Mouse (Mus musculus) left cerebral cortex, adult 18-20 months (tissue): ENCODE results near the gene Prtn3. TPM values are rescaled to one million over a fixed set of nuclear protein-coding genes. Genes with fewer than 3 reads are reported as not detected.

Experiments used
- DNase-seq, 2 experiments: peaks; one replicate each; pipeline ENCODE4 v3.0.0; 2021 to 2022; ENCODE audit warnings: low spot score in 2 of 2, mixed read lengths in 1 of 2
- total RNA-seq, 2 experiments: library from RNA; stranded (reverse); gene quantifications; 2 replicates each; pipeline ENCODE4 v1.2.3; 2021

Prtn3 gene
- total RNA-seq, 2 experiments from 2014 or later = 2.2 to 2.3 TPM

DNA sequence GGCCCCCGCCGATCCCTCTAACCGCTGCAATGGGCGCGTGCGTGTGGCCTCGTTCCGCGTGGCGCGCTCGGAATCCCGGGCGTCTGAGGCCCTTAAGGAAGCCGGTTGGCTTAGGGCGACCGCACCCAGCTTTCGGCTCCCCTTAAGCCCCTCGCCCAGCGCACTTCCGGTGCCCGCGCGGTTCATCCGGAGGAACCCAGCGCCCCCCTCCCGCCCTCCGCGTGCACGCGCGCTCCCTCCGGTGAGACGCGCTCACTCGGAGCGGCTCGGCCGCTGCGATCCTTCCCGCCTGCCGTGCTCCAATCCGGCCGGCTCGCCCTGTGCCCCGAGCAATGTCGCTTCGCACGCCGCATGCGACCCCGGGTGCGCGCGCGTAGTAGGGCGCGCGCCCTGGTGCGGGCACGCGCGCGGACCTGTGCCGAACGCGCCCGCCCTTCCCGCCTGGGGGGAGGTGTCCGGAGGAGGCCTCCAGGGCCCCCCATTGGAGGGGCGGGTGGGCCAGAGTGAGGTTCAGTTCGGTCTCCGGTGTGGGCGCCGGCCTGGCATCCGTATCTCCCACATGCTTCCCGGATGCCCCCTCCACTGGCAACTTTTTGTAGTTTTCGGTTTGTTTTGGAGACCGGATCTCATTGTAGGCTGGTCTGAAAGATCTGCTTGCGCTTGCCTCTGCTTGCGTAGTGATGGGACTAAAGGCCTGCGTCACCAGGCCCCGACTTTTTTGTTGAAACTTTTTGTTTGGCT lies 19.3 kb upstream of the Prtn3 start:
- DNase-seq = peak; percentile 43 to 53

DNA sequence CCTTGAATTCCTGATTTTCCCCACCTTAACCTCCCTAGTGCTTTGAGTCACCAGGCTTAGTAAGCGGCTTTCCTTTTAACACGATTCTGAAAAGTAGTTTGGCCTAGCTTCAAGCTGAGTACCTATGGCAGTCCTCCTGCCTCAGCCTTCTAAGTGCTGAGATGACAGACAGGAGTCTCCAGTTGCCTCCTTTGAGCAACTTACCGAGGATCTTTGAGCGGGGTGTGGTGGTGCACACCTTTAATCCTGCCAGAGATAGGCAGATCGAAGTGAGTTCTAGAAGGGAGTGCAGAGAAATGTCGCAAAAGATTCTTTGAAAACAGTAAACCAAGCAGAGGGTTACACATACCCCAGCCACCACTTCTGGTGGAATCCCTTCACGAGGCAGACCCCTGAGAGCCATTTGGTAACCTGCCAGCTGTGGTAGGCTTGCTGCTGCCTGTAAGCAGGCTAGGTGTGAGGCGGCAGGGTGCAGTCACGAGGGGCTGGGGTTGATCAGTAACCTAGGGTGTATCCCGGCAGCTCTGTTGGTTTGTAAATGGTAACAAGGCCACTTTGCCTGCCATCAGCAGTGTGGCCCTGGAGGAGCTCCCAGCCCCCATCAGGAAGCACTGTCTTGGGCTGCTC lies 18.6 kb upstream of the Prtn3 start:
- DNase-seq = no peak

DNA sequence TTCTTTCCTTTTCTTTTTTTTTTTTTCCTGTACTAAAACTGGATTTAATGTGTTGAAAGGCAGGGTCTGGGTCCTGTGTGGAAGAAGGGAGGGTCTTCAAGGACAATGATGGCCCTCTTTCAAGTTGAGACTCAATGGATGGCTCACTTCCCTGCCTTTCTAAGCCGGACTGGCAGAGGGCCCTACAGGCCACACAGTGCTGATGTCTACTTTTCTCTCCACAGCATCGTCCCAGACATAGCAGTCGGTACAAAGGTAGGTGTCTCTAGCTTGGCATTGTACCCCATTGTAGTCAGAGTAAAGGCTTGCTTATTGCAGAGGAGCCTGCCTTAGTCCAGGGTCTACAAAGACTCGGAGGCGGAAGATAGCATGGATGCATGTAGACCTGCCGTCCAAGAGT lies 18.0 kb upstream of the Prtn3 start:
- no peak for DNase-seq

DNA sequence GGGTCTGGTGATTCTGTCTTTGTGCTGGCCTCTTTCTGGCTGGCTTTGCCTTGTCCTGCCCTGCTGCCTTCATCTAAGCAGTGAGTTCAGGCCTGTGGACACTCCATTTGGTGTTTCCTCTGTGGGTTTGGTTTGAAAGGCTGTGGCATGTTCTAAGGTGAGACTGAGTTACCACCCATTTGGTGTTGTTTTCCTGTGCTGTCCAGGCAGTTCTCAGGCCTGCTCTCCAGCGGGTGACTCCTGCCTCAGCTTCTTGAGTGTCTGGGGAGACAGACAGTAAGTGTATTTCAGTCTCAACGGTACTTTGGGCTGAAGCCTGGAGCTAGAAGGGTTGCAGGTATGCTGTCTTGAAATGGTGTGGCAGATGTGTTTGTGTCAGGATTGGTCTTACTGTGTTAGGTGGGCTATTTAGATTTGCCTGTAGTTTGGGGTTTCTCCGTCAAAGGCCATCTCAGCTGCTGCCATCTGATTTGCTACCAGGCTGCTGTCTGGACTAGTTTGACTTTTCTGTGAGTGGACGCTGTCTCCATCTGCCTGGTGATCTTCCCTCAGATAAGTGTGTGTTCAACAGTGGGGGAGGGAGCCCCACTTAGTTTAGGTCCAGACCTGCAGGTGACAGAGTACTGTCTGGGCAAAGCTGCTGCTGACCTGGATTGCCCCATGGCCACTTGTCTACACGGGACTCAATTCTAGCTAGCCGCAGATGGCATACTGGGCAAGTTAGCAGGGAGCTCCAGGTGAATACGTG lies 17.4 kb upstream of the Prtn3 start:
- DNase-seq = no peak

DNA sequence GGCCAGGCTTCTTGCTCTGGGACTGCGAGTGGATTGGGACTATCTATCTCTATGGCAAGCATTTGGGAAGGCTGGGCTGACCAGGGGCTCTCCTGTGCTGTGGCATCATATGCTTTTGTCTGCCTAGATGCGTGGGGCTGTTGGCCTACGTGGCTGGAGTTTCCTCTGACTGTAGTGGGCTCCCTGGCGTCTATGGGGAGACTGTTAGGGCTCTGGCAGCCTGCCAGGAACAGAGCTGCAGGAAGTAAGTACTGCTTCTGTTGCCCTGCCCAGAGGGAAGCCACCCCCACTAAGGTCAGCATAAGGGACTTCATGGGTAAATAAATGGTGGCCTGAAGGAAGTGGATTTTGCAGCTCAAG lies 16.8 kb upstream of the Prtn3 start:
- no peak for DNase-seq

DNA sequence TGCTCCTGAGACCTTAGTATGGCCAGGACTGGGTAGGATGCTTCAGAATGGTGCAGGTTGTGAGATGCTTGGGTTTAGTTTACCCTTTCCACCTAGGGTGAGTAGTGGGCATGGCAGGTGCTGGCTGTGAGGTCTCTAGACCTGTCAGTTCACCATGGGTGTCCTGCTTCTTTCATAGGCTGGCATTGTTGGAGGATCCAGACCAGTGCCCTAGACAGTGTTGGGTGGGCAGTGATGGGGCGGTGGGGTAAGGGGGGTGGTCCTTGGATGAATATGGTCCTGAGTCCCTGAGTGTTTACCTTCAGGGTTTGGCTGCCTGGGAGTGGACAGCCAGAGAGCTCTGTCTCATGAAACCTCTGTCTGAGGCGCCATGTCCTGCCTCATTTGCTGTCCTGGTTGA lies 16.4 kb upstream of the Prtn3 start:
- DNase-seq = no peak

DNA sequence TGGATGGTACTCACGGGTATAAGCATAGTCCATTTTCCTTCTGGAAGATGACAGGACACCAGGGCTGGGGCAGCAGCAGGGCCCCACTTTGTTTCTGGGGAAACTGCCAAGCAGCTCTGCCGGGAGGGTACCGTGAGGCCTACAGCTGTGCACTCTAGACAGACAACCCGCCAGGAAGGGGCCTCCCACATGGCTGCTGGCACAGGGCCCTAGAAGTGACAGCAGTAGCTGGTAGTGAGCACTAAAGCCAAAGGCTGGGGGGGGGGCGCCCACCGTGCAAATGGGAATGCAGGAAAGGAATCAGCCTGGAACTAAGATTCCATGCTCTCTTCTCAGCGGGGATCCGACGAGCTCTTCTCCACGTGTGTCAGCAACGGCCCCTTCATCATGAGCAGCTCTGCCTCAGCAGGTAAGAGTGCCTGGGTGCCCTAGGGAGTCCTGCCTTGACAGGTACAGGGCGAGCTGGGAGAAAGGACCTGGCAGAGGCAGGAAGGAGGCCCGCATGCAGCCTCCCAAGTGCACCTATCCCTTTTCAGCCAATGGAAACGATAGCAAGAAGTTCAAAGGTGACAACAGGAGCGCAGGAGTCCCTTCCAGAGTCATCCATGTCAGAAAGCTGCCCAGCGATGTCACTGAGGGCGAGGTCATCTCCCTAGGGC lies 15.7 kb upstream of the Prtn3 start:
- peak; percentile 66 to 71 for DNase-seq

DNA sequence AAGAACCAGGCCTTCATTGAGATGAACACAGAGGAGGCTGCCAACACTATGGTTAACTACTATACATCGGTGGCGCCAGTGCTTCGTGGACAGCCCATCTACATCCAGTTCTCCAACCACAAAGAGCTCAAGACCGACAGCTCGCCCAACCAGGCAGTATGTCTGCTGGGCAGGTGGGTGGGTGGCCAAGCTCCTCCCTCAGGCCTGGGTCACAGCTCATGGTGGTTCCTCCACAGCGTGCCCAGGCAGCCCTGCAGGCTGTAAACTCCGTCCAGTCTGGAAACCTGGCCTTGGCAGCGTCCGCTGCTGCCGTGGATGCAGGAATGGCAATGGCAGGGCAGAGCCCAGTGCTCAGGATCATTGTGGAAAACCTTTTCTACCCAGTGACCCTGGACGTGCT lies 15.2 kb upstream of the Prtn3 start:
- no peak for DNase-seq

DNA sequence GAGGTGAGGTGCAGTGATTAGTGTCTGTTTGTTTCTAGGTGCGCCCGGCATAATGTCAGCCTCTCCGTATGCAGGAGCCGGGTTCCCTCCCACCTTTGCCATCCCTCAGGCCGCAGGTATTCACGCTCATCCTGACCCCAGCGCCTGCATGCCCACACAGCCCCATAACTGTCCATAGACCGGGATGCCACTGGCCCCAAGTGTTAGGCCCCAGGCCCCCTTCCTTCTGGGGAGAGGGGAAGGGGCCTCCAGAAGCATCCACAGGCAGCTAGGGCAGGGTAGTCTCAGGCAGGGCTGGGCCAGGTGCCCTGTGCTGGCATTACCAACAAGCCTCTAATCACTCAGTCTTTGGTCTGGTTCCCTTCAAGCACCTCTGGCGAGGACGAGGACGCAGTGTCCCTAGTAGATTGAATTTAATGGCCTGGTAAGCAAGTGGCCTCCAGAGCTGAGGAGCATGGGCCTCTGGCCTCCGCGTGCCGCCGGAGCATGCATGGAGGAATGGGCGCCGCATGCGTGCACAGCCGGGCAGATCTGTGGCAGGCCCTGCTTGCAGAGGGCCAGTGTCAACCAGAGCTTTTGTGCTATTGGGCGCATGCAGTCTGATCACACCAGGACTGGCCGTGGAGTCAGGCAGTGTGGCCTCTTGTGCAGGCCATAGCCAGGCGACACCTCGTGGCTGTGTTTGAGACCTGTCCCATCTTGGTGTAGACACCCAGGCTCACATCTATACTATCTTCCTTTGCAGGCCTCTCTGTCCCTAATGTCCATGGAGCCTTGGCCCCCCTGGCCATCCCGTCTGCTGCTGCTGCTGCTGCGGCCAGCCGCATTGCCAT lies 14.0 kb upstream of the Prtn3 start:
- DNase-seq = no peak

DNA sequence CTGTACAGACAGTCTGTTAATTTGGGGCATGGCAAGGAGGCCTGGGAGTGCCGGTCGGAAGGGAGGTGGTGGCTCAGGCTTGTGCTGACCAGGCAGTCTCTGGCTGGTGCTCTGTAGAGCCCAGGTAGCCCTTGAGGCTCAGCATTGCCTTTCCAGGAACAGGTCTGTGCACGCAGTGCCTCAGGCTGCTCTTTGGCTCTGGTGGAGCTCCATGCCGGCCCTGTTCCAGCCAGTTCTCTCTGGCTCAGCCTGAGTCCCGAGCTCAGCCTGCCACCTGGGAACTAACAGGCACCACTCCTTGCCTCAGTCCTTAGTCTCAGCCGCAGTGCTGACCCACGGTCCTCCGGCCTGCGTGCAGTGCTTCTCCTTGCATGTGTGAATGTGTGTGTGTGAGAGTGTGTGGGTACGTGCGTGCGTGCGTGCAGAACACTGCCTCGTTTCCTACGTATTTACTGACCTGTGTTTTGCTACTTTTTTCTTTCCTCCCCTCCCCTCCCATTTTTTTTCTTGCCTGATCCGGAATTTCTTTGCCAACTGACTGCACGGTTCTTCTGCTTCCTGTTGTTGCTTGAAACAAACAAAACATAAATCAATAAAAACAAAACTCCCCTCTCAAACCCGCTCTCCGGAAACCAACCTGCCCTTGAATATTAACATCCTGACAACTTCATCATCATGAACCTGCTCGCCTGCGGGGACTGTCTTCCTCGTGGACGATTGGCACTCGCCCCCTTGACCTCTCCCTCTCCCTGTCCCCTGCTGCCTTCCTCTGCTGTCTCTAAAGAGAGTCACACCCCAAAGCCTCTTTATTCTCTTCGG lies 12.8 kb upstream of the Prtn3 start:
- DNase-seq = no peak

DNA sequence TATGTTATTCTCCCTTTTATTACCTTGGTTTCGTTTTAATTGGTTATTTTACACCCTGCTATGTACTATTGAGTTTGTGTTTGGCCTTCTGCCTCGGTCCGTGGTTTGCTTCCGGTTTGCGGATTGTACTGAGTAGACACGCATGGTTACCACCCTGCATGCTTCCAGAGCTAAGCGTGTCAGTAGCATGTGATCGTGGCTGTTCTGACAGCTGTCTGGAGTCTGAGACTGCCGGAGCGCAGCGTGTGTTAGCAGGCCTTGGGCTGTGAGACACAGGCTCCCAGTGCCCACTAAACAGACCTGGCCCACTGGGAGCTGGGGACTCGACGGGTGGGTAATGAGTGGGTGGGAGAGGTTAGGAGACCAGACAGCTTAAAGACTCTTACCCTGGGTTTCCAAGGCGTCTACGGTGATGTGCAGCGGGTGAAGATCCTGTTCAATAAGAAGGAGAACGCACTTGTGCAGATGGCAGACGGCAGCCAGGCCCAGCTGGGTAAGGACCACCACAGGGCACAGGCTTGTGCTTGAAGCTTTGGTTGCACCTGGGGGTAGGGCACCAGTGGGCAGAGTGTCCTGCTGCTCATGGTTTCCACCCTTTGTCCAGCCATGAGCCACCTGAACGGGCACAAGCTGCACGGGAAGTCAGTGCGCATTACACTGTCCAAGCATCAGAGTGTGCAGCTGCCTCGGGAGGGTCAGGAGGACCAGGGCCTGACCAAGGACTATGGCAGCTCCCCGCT lies 12.1 kb upstream of the Prtn3 start:
- no peak for DNase-seq

DNA sequence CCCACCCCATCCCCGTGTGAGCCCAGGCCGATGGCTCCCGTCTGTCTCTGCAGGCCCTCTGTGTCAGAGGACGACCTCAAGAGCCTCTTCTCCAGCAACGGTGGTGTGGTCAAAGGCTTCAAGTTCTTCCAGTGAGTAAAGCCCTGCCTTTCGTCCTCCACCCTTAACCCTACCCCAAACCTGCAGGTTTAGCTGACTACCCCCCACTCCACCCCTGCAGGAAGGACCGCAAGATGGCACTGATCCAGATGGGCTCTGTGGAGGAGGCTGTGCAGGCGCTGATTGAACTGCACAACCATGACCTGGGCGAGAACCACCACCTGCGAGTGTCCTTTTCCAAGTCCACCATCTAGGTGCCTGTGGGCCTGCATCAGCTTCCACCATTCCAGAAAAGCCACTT lies 11.4 kb upstream of the Prtn3 start:
- DNase-seq = no peak

DNA sequence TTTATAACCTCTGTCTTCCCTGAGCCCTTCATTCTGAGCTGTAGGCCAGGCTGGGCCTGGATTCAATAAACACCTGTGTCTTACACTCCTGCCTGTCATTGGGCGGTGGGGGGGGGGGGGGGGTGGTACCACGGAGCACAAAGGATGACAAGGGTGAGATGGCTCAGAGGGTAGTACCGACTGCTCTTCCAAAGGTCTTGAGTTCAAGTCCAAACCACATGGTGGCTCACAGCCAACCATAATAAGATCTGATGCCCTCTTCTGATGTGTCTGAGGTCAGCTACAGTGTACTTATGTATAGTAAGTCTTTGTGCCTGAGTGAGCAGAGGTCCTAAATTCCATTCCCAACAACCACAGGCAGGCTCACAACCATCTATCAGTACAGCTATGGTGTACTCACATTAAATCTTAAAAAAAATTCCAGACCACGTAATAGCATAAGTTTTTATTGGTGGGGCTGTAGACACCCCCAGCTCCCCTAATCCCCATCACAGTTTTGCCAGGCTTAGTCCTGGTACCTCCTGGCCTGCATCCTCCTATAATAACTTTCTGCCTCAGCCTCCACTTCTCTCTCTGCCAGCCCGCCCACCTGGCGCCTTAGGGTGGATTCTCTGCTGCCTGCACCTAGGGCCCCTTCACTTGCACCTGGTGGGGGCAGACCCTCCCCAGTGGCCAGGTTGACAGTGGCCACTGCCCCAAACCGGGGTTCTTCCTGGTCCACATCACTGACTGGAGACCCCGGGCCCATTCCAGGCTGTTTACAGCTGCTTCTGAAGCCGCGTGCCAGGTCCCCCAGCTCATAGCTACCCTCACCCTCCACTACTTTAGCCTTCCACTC lies 9.7 kb upstream of the Prtn3 start:
- DNase-seq = no peak

DNA sequence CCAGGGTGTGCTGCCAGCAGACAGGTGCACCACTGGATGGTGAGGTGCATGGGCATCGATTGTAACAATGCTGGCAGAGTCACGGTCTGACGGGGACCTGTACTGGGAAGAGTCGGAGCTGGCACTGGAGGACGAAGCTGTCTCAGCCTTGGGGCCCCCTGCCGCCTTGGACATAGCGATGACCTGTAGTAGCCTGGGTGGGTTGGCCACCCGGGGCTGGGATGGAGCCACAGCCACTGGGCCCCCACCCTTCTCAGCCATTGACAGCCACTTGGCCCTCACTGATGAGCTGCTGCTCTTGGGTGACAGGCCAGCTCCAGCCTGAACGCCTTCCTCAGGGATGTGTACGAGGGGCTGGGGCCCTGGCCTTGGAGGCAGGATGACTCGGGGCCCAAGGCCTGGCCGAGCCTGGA lies 9.1 kb upstream of the Prtn3 start:
- no peak for DNase-seq

DNA sequence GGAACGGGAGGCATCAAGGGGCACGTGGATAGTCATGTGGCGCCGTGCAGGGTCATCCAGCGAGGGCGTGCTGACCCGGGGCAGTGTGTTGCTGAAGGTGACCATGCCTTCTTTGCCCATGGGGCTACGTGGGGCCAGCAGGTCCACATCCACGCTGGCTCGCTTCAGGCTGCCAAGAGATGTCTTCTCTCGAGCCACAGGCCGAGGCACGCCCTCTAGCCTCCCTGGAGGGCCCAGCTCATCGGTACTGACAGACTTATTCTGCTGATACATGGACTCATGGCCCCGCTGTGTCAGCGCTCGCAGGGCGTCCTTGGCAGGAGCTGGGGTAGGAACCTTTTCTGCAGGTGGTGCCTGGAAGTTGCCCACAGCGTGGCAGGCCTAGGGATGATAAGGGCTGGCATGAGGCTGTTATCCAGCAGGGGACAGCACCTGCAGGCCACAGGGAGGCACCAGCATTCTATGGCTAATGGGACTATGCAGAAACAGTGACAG lies 8.4 kb upstream of the Prtn3 start:
- no peak for DNase-seq

DNA sequence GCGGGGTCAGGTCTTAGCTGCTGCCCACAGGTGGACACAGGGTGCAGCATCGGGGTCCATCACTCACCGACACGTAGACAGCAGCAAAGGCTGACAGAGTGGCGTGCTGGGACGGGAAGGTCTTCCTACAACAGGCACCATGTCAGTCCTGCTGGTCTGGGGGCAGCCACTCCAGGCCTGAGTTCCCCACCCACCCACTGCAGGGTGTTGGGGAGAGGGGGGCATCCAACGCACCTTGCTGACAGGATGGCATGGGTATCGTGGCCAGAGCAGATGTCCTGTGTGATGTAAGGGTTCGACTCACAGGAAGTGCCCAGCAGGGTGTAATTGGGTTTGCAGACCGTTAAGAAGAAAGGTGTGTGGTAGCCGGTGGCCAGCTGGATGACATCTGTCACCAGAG lies 7.7 kb upstream of the Prtn3 start:
- DNase-seq = no peak

DNA sequence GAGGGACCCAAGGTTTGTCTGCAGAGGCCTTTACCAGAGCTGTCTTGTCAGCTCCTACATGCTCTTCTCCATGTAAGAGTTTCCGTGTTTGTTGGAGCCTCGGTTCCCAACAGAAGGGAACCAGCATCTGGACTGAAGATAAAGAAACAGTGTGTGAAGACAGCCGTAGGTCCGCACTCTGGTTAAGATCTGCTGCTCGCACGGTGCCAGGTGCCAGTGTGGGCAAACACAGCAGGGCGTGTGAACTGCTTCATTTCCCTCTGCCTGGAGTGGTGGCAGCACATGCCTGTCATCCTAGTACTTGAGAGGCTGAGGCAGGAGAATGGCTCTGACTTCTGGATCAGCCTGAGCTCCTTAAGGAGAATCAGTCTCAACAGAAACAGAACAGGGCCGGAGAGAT lies 2.4 kb upstream of the Prtn3 start:
- no peak for DNase-seq

DNA sequence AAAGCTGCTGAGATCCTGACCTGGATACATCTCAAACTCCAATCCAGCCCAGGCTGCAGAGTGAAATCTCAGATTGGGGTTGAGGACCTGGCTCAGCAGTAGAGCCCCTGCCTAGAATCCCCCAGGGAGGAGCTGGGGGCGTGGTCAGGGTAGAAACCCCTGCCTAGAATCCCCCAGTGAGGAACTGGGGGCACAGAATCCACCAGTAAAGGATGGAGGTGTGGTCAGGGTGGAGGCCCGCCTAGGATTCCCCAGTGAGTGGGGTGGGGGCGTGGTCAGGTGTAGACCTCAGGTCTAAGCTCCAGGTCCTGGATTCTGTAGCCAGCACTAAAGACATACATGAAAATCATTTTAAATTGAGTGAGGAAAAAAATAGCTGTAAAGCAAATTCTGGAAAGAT lies 1.4 kb upstream of the Prtn3 start:
- DNase-seq = no peak
